Mouse (Mus musculus): Measurements from ENCODE around the gene Cmss1.
A peak's percentile ranks its signal among the peaks of the same experiment; 100 is the strongest.

Gene Cmss1

GRCm38 (mm10) chr16:57280221-57281217, 326.1 kb downstream of the Cmss1 start:
- no peak for DNase-seq

- DNase-seq, result no peak
Observed at GRCm38 (mm10) chr16:57278976-57279626, 327.6 kb downstream of the Cmss1 start.

GRCm38 (mm10) chr16:57269751-57270150, 336.9 kb downstream of the Cmss1 start:
- DNase-seq, result no peak

- no peak for DNase-seq
Observed at GRCm38 (mm10) chr16:57268058-57268841, 338.4 kb downstream of the Cmss1 start.

GRCm38 (mm10) chr16:57267068-57267467, 339.6 kb downstream of the Cmss1 start:
- peak; percentile 21 to 33 for DNase-seq

GRCm38 (mm10) chr16:57260152-57260551, 346.5 kb downstream of the Cmss1 start:
- DNase-seq, result no peak

- no peak for DNase-seq
Observed at GRCm38 (mm10) chr16:57259356-57260083, 347.1 kb downstream of the Cmss1 start.
